Mouse (Mus musculus): Measurements from ENCODE around the gene Pcca.

Pcca gene

DNA sequence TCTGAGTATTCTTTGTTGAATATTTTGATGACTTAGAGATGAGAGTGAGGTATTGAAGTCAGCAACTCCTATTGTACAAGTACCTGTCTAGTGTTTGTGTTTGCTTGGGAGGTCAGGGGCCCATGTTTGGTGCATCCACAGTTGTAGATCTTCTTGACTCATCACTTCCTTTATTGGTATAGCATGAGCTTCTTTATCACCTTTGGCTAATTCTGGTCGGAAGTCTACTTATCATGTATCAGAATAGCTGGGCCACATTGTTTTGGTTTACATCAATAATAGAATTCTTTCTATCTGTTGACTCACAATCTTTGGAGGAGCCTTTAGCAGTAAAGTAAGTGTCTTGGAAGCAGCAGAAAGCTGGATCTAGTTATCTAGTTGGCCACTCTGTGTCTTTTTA lies 108.3 kb downstream of the Pcca start:
- DNase-seq (ENCODE audit: low read depth, low spot score), result no peak

- DNase-seq (ENCODE audit: low read depth, low spot score), result no peak
These were observed 114.1 kb downstream of the Pcca start for GRCm38 (mm10) chr14:122648214-122648613.

DNA sequence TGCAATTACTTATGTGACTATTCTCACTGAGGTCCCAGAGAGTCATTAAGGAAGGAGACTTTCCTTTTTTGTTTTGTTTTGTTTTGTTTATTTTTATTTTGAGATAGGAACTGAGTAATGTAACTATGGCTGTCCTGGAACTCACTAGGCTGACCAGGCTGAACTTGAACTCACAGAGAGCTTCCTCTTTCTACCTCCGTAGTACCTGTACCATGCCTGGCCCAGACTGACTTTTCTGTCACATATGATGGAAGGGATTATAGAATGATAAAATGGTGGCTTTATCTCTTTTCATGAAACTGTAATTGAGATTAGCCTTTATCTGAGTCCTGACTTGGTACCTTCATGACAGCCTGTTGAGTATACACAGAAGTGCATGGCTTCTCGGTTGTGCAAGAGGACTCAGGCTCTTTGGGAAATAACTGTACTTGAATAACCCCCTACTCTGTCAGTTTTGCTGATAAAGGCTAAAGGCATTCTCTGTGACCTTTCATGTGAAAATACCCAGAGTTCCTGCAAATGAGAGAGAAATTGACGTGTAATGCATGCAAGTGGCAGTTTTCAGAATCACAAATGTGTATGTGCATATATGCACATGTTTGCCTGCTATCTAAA lies 115.3 kb downstream of the Pcca start:
- DNase-seq (ENCODE audit: low read depth, low spot score), result no peak

- no peak for DNase-seq (ENCODE audit: low read depth, low spot score)
These were observed 117.6 kb downstream of the Pcca start for GRCm38 (mm10) chr14:122651681-122652080.

- no peak for DNase-seq (ENCODE audit: low read depth, low spot score)
These were observed 141.5 kb downstream of the Pcca start for GRCm38 (mm10) chr14:122675661-122676060.

DNA sequence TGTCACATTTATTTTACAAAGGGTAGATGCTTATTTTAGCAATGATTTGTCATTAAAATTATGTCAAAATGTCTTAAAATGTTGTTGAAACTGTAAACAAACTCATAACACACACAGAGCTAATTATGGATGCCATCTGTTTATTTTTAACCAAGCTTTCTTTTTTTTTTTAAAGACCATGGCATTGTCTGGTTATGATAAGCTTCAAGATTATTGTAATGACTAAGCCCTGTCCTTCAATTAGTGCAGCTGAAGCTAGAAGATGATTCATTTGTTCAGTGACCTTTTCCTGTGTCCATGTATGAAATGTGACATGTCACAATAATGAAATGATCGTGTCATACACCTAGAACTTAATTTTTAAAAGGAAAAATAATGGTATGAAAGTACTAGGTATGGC lies 149.5 kb downstream of the Pcca start:
- no peak for DNase-seq (ENCODE audit: low read depth, low spot score)

- DNase-seq (ENCODE audit: low read depth, low spot score), result no peak
These were observed 150.1 kb downstream of the Pcca start for GRCm38 (mm10) chr14:122684250-122684649.

DNA sequence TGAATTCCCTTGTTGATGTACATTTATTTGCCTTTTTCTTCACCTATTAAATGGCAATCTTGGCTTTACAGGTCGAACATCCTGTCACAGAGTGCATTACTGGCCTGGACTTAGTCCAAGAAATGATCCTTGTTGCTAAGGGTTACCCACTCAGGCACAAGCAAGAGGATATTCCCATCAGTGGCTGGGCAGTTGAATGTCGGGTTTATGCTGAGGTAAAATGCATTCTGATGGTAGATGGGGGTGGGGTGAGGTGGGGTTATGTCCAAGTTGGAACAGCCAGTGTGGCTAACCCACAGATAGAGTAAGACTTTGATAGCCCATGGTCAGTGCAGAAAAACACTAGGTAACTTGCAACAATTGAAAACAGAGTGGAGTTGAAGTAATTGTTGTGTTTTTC lies 150.7 kb downstream of the Pcca start:
- no peak for DNase-seq (ENCODE audit: low read depth, low spot score)

DNA sequence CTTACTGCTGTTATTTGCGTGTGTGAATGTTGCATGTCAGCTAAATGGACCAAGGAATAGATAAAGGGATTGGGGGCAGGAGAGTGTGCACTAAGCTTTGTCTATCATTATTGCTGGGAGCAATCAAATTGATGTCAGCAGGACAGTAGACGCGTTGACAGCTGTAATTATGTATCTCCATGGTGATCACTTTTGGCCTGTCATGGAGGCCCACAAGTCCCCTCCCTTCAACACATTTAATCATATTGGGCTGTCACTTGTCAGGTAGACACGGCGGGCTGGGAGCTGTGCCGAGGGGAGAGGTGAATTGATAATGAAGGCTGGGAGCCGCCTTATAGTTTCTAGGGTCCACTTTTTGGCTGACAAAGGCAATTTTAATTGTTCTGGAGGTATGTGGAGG lies 153.3 kb downstream of the Pcca start:
- no peak for DNase-seq (ENCODE audit: low read depth, low spot score)

GRCm38 (mm10) chr14:122688378-122688777 lies 154.3 kb downstream of the Pcca start:
- DNase-seq (ENCODE audit: low read depth, low spot score), result no peak

DNA sequence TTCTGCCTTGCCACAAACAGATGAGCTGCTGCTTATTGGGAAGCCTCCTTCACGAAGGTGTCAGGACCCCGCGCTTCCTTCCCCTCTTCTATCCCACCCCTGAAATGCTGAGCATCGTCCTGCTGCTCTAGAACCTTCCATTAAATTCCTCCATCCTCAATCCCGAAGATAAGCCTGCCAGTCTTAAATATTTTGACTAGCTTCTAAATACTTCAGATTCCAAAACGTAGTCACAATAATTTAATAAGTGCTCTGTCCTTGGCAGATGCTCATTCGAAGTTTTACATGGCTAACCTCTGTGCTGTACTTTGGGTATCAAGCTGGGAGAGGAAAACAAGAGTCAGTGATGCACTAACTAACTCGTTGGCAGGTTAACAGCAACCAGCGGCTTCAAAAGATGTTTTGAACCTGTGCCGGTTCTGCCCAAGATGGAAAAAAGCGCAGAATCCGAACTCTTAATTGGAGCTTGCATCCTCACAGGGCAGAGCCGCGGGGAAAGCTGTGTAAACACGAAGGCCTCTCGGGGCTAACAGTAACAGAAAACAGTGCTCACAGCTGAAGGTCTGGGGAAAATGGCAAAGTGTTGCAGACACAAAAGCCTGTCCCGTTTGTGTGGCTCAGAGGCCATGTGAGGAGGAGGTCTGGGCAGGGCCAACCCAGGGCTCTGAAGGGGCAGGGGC lies 155.2 kb downstream of the Pcca start:
- no peak for DNase-seq (ENCODE audit: low read depth, low spot score)

GRCm38 (mm10) chr14:122691555-122691954 lies 157.4 kb downstream of the Pcca start:
- DNase-seq (ENCODE audit: low read depth, low spot score), result no peak

GRCm38 (mm10) chr14:122700333-122700732 lies 166.2 kb downstream of the Pcca start:
- DNase-seq (ENCODE audit: low read depth, low spot score), result no peak

DNA sequence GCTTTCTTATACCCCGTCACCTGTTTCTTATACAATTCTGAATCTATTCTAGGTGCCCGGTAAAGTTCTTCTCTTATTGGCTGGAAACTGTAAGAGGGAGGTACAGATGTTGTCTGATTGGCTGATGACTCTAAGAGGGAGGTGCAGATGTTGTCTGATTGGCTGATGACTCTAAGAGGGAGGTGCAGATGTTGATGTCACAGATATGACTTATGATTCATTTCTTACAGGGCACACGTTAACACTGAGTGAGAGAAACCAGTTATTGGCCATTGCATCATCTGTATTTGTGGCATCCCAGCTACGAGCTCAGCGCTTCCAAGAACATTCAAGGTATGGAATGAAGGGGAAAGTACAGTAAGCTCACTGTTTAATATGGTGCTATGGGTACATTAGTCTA lies 179.7 kb downstream of the Pcca start:
- DNase-seq (ENCODE audit: low read depth, low spot score), result no peak

- DNase-seq (ENCODE audit: low read depth, low spot score), result no peak
These were observed 180.8 kb downstream of the Pcca start for GRCm38 (mm10) chr14:122714911-122715310.

GRCm38 (mm10) chr14:122716057-122716456 lies 181.9 kb downstream of the Pcca start:
- DNase-seq (ENCODE audit: low read depth, low spot score), result no peak

- no peak for DNase-seq (ENCODE audit: low read depth, low spot score)
These were observed 185.5 kb downstream of the Pcca start for GRCm38 (mm10) chr14:122719496-122720080.

DNA sequence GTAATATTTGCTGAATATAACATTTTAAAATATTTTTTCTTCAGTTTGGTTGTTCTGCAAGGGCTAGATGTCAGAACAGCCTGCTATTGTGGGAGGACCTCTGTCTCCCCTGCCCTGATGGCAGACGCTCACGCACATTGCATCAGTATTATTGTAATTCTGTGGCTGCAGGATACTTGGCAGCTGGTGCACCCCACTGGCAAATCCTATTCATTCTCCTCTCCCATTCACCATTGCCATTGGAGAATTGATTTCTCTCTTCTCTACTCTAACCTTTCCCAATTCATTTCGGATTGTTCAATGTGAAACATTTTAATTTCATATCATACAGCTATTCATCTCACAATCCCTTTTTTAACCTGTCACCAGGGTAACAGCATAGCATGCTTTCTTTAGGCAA lies 186.9 kb downstream of the Pcca start:
- no peak for DNase-seq (ENCODE audit: low read depth, low spot score)

- DNase-seq (ENCODE audit: low read depth, low spot score), result no peak
These were observed 187.6 kb downstream of the Pcca start for GRCm38 (mm10) chr14:122721750-122722149.

DNA sequence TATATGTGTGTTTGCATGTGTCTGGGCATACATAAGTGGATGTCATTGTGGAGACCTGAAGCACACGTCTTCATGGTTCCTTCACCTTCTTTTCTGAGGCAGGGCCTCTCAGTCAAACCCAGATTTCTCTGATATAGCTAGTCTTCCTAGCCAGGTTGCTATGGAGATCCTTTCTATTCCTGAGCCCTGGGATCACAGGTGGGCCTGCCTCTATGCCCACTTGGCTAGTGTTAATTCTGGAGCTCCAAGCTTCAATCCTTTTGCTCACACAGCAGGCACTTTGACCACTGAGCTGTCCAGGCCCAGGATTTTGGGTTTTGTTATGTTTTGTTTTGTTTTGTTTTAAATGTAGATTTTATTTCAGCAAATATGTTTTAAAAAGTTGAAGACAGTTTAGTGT lies 192.3 kb downstream of the Pcca start:
- no peak for DNase-seq (ENCODE audit: low read depth, low spot score)

- DNase-seq (ENCODE audit: low read depth, low spot score), result no peak
These were observed 195.4 kb downstream of the Pcca start for GRCm38 (mm10) chr14:122729431-122730073.

GRCm38 (mm10) chr14:122730921-122731551 lies 196.9 kb downstream of the Pcca start:
- no peak for DNase-seq (ENCODE audit: low read depth, low spot score)

Data from embryo, embryonic 11.5 days (tissue).